30 mouse cellular contexts compared by ENCODE assay signal in genomic region chr1:92654676-92655075, GRCm38 (mm10). TPM values are rescaled to one million over a fixed set of nuclear protein-coding genes. Genes with fewer than 3 reads are reported as not detected.
A peak's percentile ranks its signal among the peaks of the same experiment; 100 is the strongest.
DNase-seq lines count a peak whose midpoint lies in the region; ATAC-seq and TF ChIP-seq lines count a peak whose summit lies in the region.
"Had no signal": no experiment of that assay in that cellular context is flagged by ENCODE, and none has a peak within 500 bp of the region (broad histone marks: within the 10 kb centered on the region; RNA-seq: fewer than 3 reads in every experiment).

No protein-coding gene starts in this region.

- in situ Hi-C loops in Patski (cut with MboI; ENCODE audit: low pct_unique_long_range_greater_than_20kb) = no loop called here

- no peak overlapping the region for H3K4me3 ChIP-seq in lung, embryonic 14.5 days (ENCODE audit: low read depth, low read length)
- no peak overlapping the region for H3K4me3 ChIP-seq in lung, adult 2 months (replicated peaks; ENCODE audit: extremely low read depth, low read depth, low read length)
- H3K4me3 ChIP-seq: forebrain, embryonic 10.5 days; forebrain, embryonic 13.5 days; gastrocnemius, adult 2 months; hindbrain, embryonic 12.5 days; hindbrain, embryonic 15.5 days had no signal

- no peaks in the 10 kb centered on the region for H3K36me3 ChIP-seq in lung, embryonic 14.5 days (ENCODE audit: insufficient read depth)
- H3K36me3 ChIP-seq: forebrain, embryonic 10.5 days; G1E; hindbrain, embryonic 12.5 days; hindbrain, embryonic 15.5 days had no signal

- no peaks in the 10 kb centered on the region for H3K27me3 ChIP-seq in lung, embryonic 14.5 days (ENCODE audit: insufficient read depth, low read length)
- H3K27me3 ChIP-seq in Patski = no peaks in the 10 kb centered on the region
- H3K27me3 ChIP-seq: forebrain, embryonic 13.5 days; hindbrain, embryonic 12.5 days; hindbrain, embryonic 15.5 days had no signal

- no peaks in the 10 kb centered on the region for H3K9me3 ChIP-seq in lung, embryonic 14.5 days (ENCODE audit: low read depth, low read length)
- H3K9me3 ChIP-seq: forebrain, embryonic 10.5 days; forebrain, embryonic 13.5 days; G1E; hindbrain, embryonic 12.5 days; hindbrain, embryonic 15.5 days had no signal

- CTCF ChIA-PET in Patski (lab: Charles Lee) = interaction anchor here (0.8 to 2.3 kb wide), 6 partner anchors 11 to 179 kb away, joined by 3 to 8 read pairs (median 4); partner anchors contain the start of gene Cops9

- no peak for TF ChIP-seq CTCF in lung, embryonic 14.5 days (IDR thresholded peaks at IDR 0.05; ENCODE audit: low read depth)
- TF ChIP-seq CTCF in lung, adult 2 months (IDR thresholded peaks at IDR 0.05; ENCODE audit: insufficient read depth, low read length) = no peak
- no peak for TF ChIP-seq CTCF in Patski (IDR thresholded peaks at IDR 0.05)

- no peak overlapping the region for H3K27ac ChIP-seq in lung, embryonic 14.5 days (ENCODE audit: low read depth)
- H3K27ac ChIP-seq: forebrain, embryonic 10.5 days; forebrain, embryonic 13.5 days; gastrocnemius, adult 2 months; hindbrain, embryonic 12.5 days; hindbrain, embryonic 15.5 days had no signal

- POLR2A ChIA-PET in Patski (lab: Charles Lee) = no interaction called here

- WGBS in lung, embryonic 14.5 days = 45% methylated on average over 2 of the region's 2 CpGs
- WGBS in lung, adult 2 months = 27% methylated on average over 2 of the region's 2 CpGs

- TF ChIP-seq POLR2A in lung, adult 2 months (IDR thresholded peaks at IDR 0.05; ENCODE audit: borderline replicate concordance, extremely low read depth, low read depth, low read length) = no peak

- H3K4me1 ChIP-seq in lung, embryonic 14.5 days (ENCODE audit: insufficient read depth) = no peaks in the 10 kb centered on the region
- no peaks in the 10 kb centered on the region for H3K4me1 ChIP-seq in lung, adult 2 months (ENCODE audit: control insufficient read depth, insufficient read depth, low read length)
- H3K4me1 ChIP-seq: hindbrain, embryonic 12.5 days; hindbrain, embryonic 15.5 days had no signal

- H3K4me2 ChIP-seq in lung, embryonic 14.5 days = no peak overlapping the region
- H3K4me2 ChIP-seq: forebrain, embryonic 13.5 days; heart, embryonic 11.5 days; hindbrain, embryonic 12.5 days; hindbrain, embryonic 15.5 days had no signal

- peak; percentile 12 for DNase-seq in lung, embryonic 14.5 days
- DNase-seq in lung, adult 2 months = no peak
- DNase-seq in 3T3-L1 (ENCODE audit: low read depth, low spot score) = peak; percentile 80
- DNase-seq in Patski (ENCODE audit: low read depth, low spot score) = no peak
- DNase-seq in lung, postnatal 10 days = peak; percentile 55
- no peak for DNase-seq in cerebellum, adult 11 months
- DNase-seq in retina, embryonic 14.5 days (ENCODE audit: low spot score) = no peak
- DNase-seq in frontal cortex, adult 2 months (ENCODE audit: extremely low spot score in 1 of 2, low spot score in 1 of 2) = no peak
- DNase-seq: adrenal gland, adult 2 months; adrenal gland, postnatal 14 days; cerebellum, adult 11-12 months; cerebellum, adult 8-10 months; cerebellum, postnatal 10 days; cerebellum, postnatal 36 days; gastrocnemius, adult 2 months; gastrocnemius, postnatal 14 days; heart, adult 11 months had no signal

- ATAC-seq in lung, embryonic 14.5 days (ENCODE audit: insufficient read depth) = no peak
- peak; percentile 79 for ATAC-seq in Patski
- ATAC-seq: forebrain, embryonic 13.5 days; forebrain, embryonic 16.5 days had no signal

- no peak overlapping the region for H3K9ac ChIP-seq in lung, embryonic 14.5 days
- H3K9ac ChIP-seq: forebrain, embryonic 13.5 days; hindbrain, embryonic 12.5 days; hindbrain, embryonic 15.5 days had no signal

RNA-seq across cellular contexts. Expression of gene Otos, which starts 6.0 kb away (rescaled TPM):
- not detected in 2 replicates for polyA plus RNA-seq in lung, embryonic 14.5 days (2014; fragmentation: Nextera tagmentation; extraction: Ambion mirVana)
- 0.18 TPM in 1 of 2 replicates, not detected in the other for polyA plus RNA-seq in lung, adult 2 months (2012; rRNA removed)
- 0.08 TPM for polyA plus RNA-seq in Patski (2021)
- 0.23 and 0.28 TPM in 2 replicates for polyA plus RNA-seq in frontal cortex, adult 2 months (2012; rRNA removed)
- polyA plus RNA-seq: embryonic facial prominence, embryonic 11.5 days; G1E; heart, embryonic 11.5 days; heart, embryonic 14.5 days; heart, postnatal 0 days; hindbrain, embryonic 12.5 days had no signal

RNA-seq across cellular contexts. Expression of gene Cops9, which starts 12.9 kb away (rescaled TPM):
- 391 and 414 TPM in 2 replicates for polyA plus RNA-seq in lung, embryonic 14.5 days (2014; fragmentation: Nextera tagmentation; extraction: Ambion mirVana)
- 73.6 and 107 TPM in 2 replicates for polyA plus RNA-seq in lung, adult 2 months (2012; rRNA removed)
- polyA plus RNA-seq in Patski (2021) = 240 TPM
- polyA plus RNA-seq in frontal cortex, adult 2 months (2012; rRNA removed) = 329 and 454 TPM in 2 replicates

RNA-seq across cellular contexts. Expression of gene Olfr12, which starts 37.1 kb away (rescaled TPM):
- not detected in 2 replicates for polyA plus RNA-seq in lung, embryonic 14.5 days (2014; fragmentation: Nextera tagmentation; extraction: Ambion mirVana)
- polyA plus RNA-seq in lung, adult 2 months (2012; rRNA removed) = not detected in 2 replicates
- polyA plus RNA-seq in Patski (2021) = not detected
- 0.06 and 0.10 TPM in 2 replicates for polyA plus RNA-seq in frontal cortex, adult 2 months (2012; rRNA removed)
- polyA plus RNA-seq: adrenal gland, adult 2 months; cortical plate, adult 2 months; embryonic facial prominence, embryonic 11.5 days; forebrain, embryonic 10.5 days; forebrain, embryonic 13.5 days; forebrain, embryonic 16.5 days; G1E; heart, embryonic 11.5 days; heart, embryonic 14.5 days; heart, postnatal 0 days; hindbrain, embryonic 12.5 days; hindbrain, embryonic 15.5 days; intestine, embryonic 14.5 days had no signal

RNA-seq across cellular contexts. Expression of gene Olfr1410, which starts 49.1 kb away (rescaled TPM):
- polyA plus RNA-seq in lung, embryonic 14.5 days (2014; fragmentation: Nextera tagmentation; extraction: Ambion mirVana) = not detected in 2 replicates
- not detected in 2 replicates for polyA plus RNA-seq in lung, adult 2 months (2012; rRNA removed)
- not detected for polyA plus RNA-seq in Patski (2021)
- not detected in 2 replicates for polyA plus RNA-seq in frontal cortex, adult 2 months (2012; rRNA removed)
- polyA plus RNA-seq: adrenal gland, adult 2 months; cortical plate, adult 2 months; embryonic facial prominence, embryonic 11.5 days; embryonic facial prominence, embryonic 14.5 days; forebrain, embryonic 10.5 days; forebrain, embryonic 13.5 days; forebrain, embryonic 16.5 days; G1E; heart, embryonic 11.5 days; heart, embryonic 14.5 days; heart, postnatal 0 days; hindbrain, embryonic 12.5 days; hindbrain, embryonic 15.5 days; intestine, embryonic 14.5 days had no signal

Comparison
In these comparisons a context has a peak if more than half of its experiments do, and no peak if none do; other contexts are left out.
1. DNase-seq: peak in lung, embryonic 14.5 days (single experiment), 3T3-L1 (single experiment) and lung, postnatal 10 days (single experiment); none in lung, adult 2 months (single experiment), Patski (single experiment), cerebellum, adult 11 months (single experiment), retina, embryonic 14.5 days (single experiment) and frontal cortex, adult 2 months (0 of 2).